13 mouse cellular contexts compared by ENCODE assay signal in the genomic region with DNA sequence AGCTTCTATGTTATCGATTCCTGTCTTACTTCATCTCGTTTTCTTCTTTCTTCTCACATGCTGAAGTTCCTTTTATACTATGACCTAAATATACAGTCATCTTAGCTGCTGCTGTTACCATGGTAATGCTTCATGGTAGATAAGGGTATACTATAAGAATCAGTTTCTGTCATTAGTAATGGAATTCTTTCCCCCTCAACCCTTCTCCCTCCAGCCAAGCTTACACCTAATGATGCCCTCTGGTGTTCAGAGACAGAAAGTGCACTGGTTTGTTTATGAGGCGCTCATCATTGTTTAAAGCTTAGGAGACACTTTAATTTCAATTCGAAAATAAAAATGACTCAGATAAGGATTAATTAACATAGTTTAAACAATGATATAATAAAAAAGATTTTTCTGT. TPM values are rescaled to one million over a fixed set of nuclear protein-coding genes. Genes with fewer than 3 reads are reported as not detected.
DNase-seq lines count a peak whose midpoint lies in the region; ATAC-seq and TF ChIP-seq lines count a peak whose summit lies in the region.
"Had no signal": no experiment of that assay in that cellular context is flagged by ENCODE, and none has a peak within 500 bp of the region (broad histone marks: within the 10 kb centered on the region; RNA-seq: fewer than 3 reads in every experiment).

No protein-coding gene starts in this region.

- peaks cover 40% of the 10 kb centered on the region for H3K4me1 ChIP-seq in heart, postnatal 0 days (ENCODE audit: control insufficient read depth, insufficient read depth)
- peaks cover under 1% of the 10 kb centered on the region; the same call in 1 of the 2 replicates for H3K4me1 ChIP-seq in heart, embryonic 11.5 days (ENCODE audit: control insufficient read depth, insufficient read depth, low read length)
- 0 out of 2 replicates have a peak, but pooled peaks cover 4% of the 10 kb centered on the region for H3K4me1 ChIP-seq in midbrain, embryonic 14.5 days (ENCODE audit: control insufficient read depth, insufficient read depth, low read length)
- peaks cover 9% of the 10 kb centered on the region for H3K4me1 ChIP-seq in midbrain, embryonic 10.5 days
- H3K4me1 ChIP-seq in stomach, postnatal 0 days (replicated peaks; ENCODE audit: control insufficient read depth, insufficient read depth), result no peaks in the 10 kb centered on the region
- H3K4me1 ChIP-seq in liver, embryonic 12.5 days, result no peaks in the 10 kb centered on the region
- H3K4me1 ChIP-seq: stomach, embryonic 15.5 days had no signal

- TF ChIP-seq CTCF in heart, postnatal 0 days (IDR thresholded peaks at IDR 0.05; ENCODE audit: low read depth), result peak; percentile 64
- peak; percentile 67; the same call in 1 of the 2 replicates for TF ChIP-seq CTCF in brain, embryonic 14.5 days (IDR thresholded peaks at IDR 0.05; ENCODE audit: borderline replicate concordance, extremely low read depth, insufficient read depth, insufficient read length)
- TF ChIP-seq CTCF in stomach, postnatal 0 days (IDR thresholded peaks at IDR 0.05; ENCODE audit: low read depth), result peak; percentile 72

- H3K4me3 ChIP-seq in heart, postnatal 0 days (ENCODE audit: low read depth, low read length), result no peak overlapping the region
- H3K4me3 ChIP-seq in heart, embryonic 11.5 days (ENCODE audit: low read depth, low read length), result no peak overlapping the region
- H3K4me3 ChIP-seq in midbrain, embryonic 14.5 days (replicated peaks; ENCODE audit: low read depth, low read length), result no peak overlapping the region
- H3K4me3 ChIP-seq in midbrain, embryonic 10.5 days, result no peak overlapping the region
- H3K4me3 ChIP-seq in stomach, postnatal 0 days (ENCODE audit: low read depth, low read length), result no peak overlapping the region
- no peak overlapping the region for H3K4me3 ChIP-seq in liver, embryonic 12.5 days
- H3K4me3 ChIP-seq: heart, embryonic 12.5 days; limb, embryonic 15.5 days; stomach, embryonic 15.5 days had no signal

- H3K27me3 ChIP-seq in heart, postnatal 0 days (ENCODE audit: control insufficient read depth, insufficient read depth, low read length), result no peaks in the 10 kb centered on the region
- peaks cover 8% of the 10 kb centered on the region for H3K27me3 ChIP-seq in heart, embryonic 11.5 days (ENCODE audit: control insufficient read depth, insufficient read depth, low read length)
- peaks cover 19% of the 10 kb centered on the region; the same call in 1 of the 2 replicates for H3K27me3 ChIP-seq in midbrain, embryonic 14.5 days (ENCODE audit: control insufficient read depth, insufficient read depth, low read length)
- peaks cover 34% of the 10 kb centered on the region for H3K27me3 ChIP-seq in midbrain, embryonic 10.5 days (ENCODE audit: low read depth, poor library complexity, severe bottlenecking)
- H3K27me3 ChIP-seq in stomach, postnatal 0 days (ENCODE audit: control insufficient read depth, insufficient read depth, low read length), result no peaks in the 10 kb centered on the region; the same call in 1 of the 2 replicates
- H3K27me3 ChIP-seq in liver, embryonic 12.5 days (replicated peaks), result peaks cover 19% of the 10 kb centered on the region

- intact Hi-C loops in left cerebral cortex, postnatal 10 days (cut with DNase I), result loop anchor here (10.0 kb wide), 1 partner anchor 1009 kb away; no protein-coding TSS in a partner anchor

- peak; percentile 39 for DNase-seq in heart, postnatal 0 days (ENCODE audit: low spot score)
- peak; percentile 77 for DNase-seq in midbrain, embryonic 14.5 days
- DNase-seq in midbrain, embryonic 10.5 days (ENCODE audit: low spot score), result no peak
- peak; percentile 58 for DNase-seq in brain, embryonic 14.5 days (ENCODE audit: low read depth)
- DNase-seq in stomach, postnatal 0 days (ENCODE audit: low spot score), result no peak
- no peak for DNase-seq in left cerebral cortex, postnatal 10 days (ENCODE audit: extremely low spot score in 1 of 2, low spot score in 2 of 2)
- DNase-seq: kidney, postnatal 10 days had no signal

- H3K36me3 ChIP-seq in heart, postnatal 0 days (replicated peaks; ENCODE audit: control insufficient read depth, insufficient read depth, low read length), result 0 out of 2 replicates have a peak, but pooled peaks cover 3% of the 10 kb centered on the region
- no peaks in the 10 kb centered on the region for H3K36me3 ChIP-seq in heart, embryonic 11.5 days (ENCODE audit: control insufficient read depth, insufficient read depth, low read length)
- H3K36me3 ChIP-seq in midbrain, embryonic 14.5 days (ENCODE audit: control insufficient read depth, insufficient read depth, low read length), result no peaks in the 10 kb centered on the region
- H3K36me3 ChIP-seq in midbrain, embryonic 10.5 days, result no peaks in the 10 kb centered on the region
- no peaks in the 10 kb centered on the region for H3K36me3 ChIP-seq in stomach, postnatal 0 days (ENCODE audit: control insufficient read depth, insufficient read depth, low read length)
- H3K36me3 ChIP-seq in liver, embryonic 12.5 days, result no peaks in the 10 kb centered on the region
- H3K36me3 ChIP-seq: heart, embryonic 12.5 days; limb, embryonic 15.5 days; stomach, embryonic 15.5 days had no signal

- no peaks in the 10 kb centered on the region for H3K9me3 ChIP-seq in heart, postnatal 0 days (replicated peaks; ENCODE audit: control insufficient read depth, low read length)
- no peaks in the 10 kb centered on the region for H3K9me3 ChIP-seq in heart, embryonic 11.5 days (replicated peaks; ENCODE audit: control insufficient read depth, low read length)
- no peaks in the 10 kb centered on the region for H3K9me3 ChIP-seq in midbrain, embryonic 14.5 days (ENCODE audit: control insufficient read depth, low read length)
- no peaks in the 10 kb centered on the region for H3K9me3 ChIP-seq in midbrain, embryonic 10.5 days (replicated peaks)
- no peaks in the 10 kb centered on the region for H3K9me3 ChIP-seq in stomach, postnatal 0 days (ENCODE audit: control insufficient read depth, low read length)
- no peaks in the 10 kb centered on the region for H3K9me3 ChIP-seq in liver, embryonic 12.5 days (replicated peaks)
- H3K9me3 ChIP-seq: heart, embryonic 12.5 days; limb, embryonic 15.5 days; stomach, embryonic 15.5 days had no signal

- no peak for TF ChIP-seq EP300 in heart, postnatal 0 days (IDR thresholded peaks at IDR 0.05; ENCODE audit: low read depth)
- TF ChIP-seq EP300 in stomach, postnatal 0 days (optimal IDR thresholded peaks at IDR 0.05), result no peak

- WGBS in heart, postnatal 0 days, result 66% methylated on average over 4 of the region's 4 CpGs
- WGBS in heart, embryonic 11.5 days (ENCODE audit: insufficient replicate concordance), result 58% methylated on average over 4 of the region's 4 CpGs
- 60% methylated on average over 4 of the region's 4 CpGs for WGBS in midbrain, embryonic 14.5 days
- 66% methylated on average over 4 of the region's 4 CpGs for WGBS in midbrain, embryonic 10.5 days
- WGBS in stomach, postnatal 0 days, result 61% methylated on average over 4 of the region's 4 CpGs
- WGBS in liver, embryonic 12.5 days (ENCODE audit: insufficient replicate concordance), result 48% methylated on average over 4 of the region's 4 CpGs

- no peak for TF ChIP-seq POLR2A in brain, embryonic 14.5 days (IDR thresholded peaks at IDR 0.05; ENCODE audit: borderline replicate concordance, extremely low read depth, insufficient read depth, insufficient read length, poor library complexity, severe bottlenecking)

- no peak for ATAC-seq in heart, postnatal 0 days (ENCODE audit: insufficient read depth, low read depth)
- ATAC-seq in heart, embryonic 11.5 days (replicated peaks; ENCODE audit: insufficient number of reproducible peaks, low FRiP score, low TSS enrichment), result no peak
- ATAC-seq in midbrain, embryonic 14.5 days (ENCODE audit: low FRiP score, low TSS enrichment), result no peak
- no peak for ATAC-seq in stomach, postnatal 0 days (ENCODE audit: low FRiP score, low TSS enrichment)
- no peak for ATAC-seq in liver, embryonic 12.5 days

- H3K4me2 ChIP-seq in heart, postnatal 0 days (ENCODE audit: low read depth, low read length), result no peak overlapping the region
- no peak overlapping the region for H3K4me2 ChIP-seq in heart, embryonic 11.5 days
- no peak overlapping the region for H3K4me2 ChIP-seq in midbrain, embryonic 14.5 days (ENCODE audit: low read length)
- H3K4me2 ChIP-seq in stomach, postnatal 0 days (replicated peaks; ENCODE audit: low read depth), result no peak overlapping the region
- H3K4me2 ChIP-seq in liver, embryonic 12.5 days, result no peak overlapping the region
- H3K4me2 ChIP-seq: heart, embryonic 12.5 days; limb, embryonic 15.5 days; stomach, embryonic 15.5 days had no signal

- peak overlapping the region; percentile 16; the same call in 1 of the 2 replicates for H3K27ac ChIP-seq in heart, postnatal 0 days (ENCODE audit: low read depth)
- H3K27ac ChIP-seq in heart, embryonic 11.5 days (ENCODE audit: low read depth, low read length), result no peak overlapping the region
- no peak overlapping the region for H3K27ac ChIP-seq in midbrain, embryonic 14.5 days (replicated peaks; ENCODE audit: low read depth, low read length)
- no peak overlapping the region for H3K27ac ChIP-seq in midbrain, embryonic 10.5 days (replicated peaks)
- H3K27ac ChIP-seq in stomach, postnatal 0 days (replicated peaks), result no peak overlapping the region
- H3K27ac ChIP-seq in liver, embryonic 12.5 days, result no peak overlapping the region
- H3K27ac ChIP-seq: limb, embryonic 15.5 days; stomach, embryonic 15.5 days had no signal

- H3K9ac ChIP-seq in heart, postnatal 0 days (replicated peaks; ENCODE audit: low read depth, low read length), result no peak overlapping the region
- no peak overlapping the region for H3K9ac ChIP-seq in heart, embryonic 11.5 days (ENCODE audit: low read depth, low read length)
- no peak overlapping the region for H3K9ac ChIP-seq in midbrain, embryonic 14.5 days (replicated peaks; ENCODE audit: low read length)
- no peak overlapping the region for H3K9ac ChIP-seq in stomach, postnatal 0 days (ENCODE audit: low read length)
- no peak overlapping the region for H3K9ac ChIP-seq in liver, embryonic 12.5 days
- H3K9ac ChIP-seq: heart, embryonic 12.5 days; limb, embryonic 15.5 days; stomach, embryonic 15.5 days had no signal

RNA-seq across cellular contexts. Expression of a gene that starts 5.8 kb away (rescaled TPM):
- 37.0 and 56.3 TPM in 2 replicates for total RNA-seq in heart, postnatal 0 days (2014; rRNA removed; ENCODE audit: low replicate concordance)
- 14.8 and 21.4 TPM in 2 replicates for polyA plus RNA-seq in heart, postnatal 0 days (2015; fragmentation: Nextera tagmentation; extraction: Ambion mirVana)
- polyA plus RNA-seq in heart, embryonic 11.5 days (2014; fragmentation: Nextera tagmentation; extraction: Ambion mirVana), result 5.4 and 5.6 TPM in 2 replicates
- 7.0 and 7.8 TPM in 2 replicates for polyA plus RNA-seq in midbrain, embryonic 14.5 days (2014; fragmentation: Nextera tagmentation; extraction: Ambion mirVana)
- 0.06 and 0.29 TPM in 2 replicates for polyA plus RNA-seq in midbrain, embryonic 10.5 days (2016; fragmentation: Nextera tagmentation; extraction: Ambion mirVana)
- 1.8 and 4.0 TPM in 2 replicates for polyA plus RNA-seq in brain, embryonic 14.5 days (2012; rRNA removed)
- 13.2 and 15.8 TPM in 2 replicates for polyA plus RNA-seq in stomach, postnatal 0 days (2015; fragmentation: Nextera tagmentation; extraction: Ambion mirVana)
- 0.93 and 0.97 TPM in 2 replicates for polyA plus RNA-seq in liver, embryonic 12.5 days (2016; fragmentation: Nextera tagmentation; extraction: Ambion mirVana)
- total RNA-seq in left cerebral cortex, postnatal 10 days (2021), result 1 to 10 TPM; 8.7 to 9.7 TPM
- total RNA-seq: monocyte, adult 5-6 weeks had no signal

Comparison
In these comparisons a context has a peak if more than half of its experiments do, and no peak if none do; other contexts are left out.
1. DNase-seq: peak in heart, postnatal 0 days (single experiment), midbrain, embryonic 14.5 days (single experiment) and brain, embryonic 14.5 days (single experiment); none in midbrain, embryonic 10.5 days (single experiment), stomach, postnatal 0 days (single experiment) and left cerebral cortex, postnatal 10 days (0 of 2).
2. Peak in every context shown above with its lines, with median percentiles within 50 percentile points of each other: CTCF ChIP-seq.